Mouse (Mus musculus): ENCODE data around the gene Vat1l.

DNA sequence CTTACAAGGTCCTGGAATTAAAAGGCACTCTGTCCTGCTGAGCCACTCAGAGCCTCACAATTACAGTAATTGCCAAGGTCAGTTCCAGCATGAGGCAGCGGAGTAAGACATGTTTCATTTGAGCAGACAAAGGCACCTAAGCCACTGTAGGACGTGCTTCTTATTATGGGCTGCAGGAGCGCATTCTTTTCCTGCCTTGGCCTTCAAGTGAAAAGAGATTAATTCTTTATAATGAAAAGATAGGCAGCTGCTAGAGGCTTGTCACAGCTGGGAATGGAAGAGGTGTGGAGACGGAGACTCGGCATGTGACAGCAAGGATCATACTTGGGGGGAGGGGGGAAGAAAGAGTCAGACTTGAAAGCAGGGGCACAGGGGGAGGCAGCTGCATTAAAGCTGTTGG, 126.5 kb downstream of the Vat1l start:
- TF ChIP-seq CTCF (IDR thresholded peaks at IDR 0.05; ENCODE audit: low read depth): no peak
- no peak for TF ChIP-seq EP300 (optimal IDR thresholded peaks at IDR 0.05)
